Mouse (Mus musculus) G1E (cell line): ENCODE data around the gene Dnajc13. TPM values are rescaled to one million over a fixed set of nuclear protein-coding genes. Genes with fewer than 3 reads are reported as not detected.

ENCODE experiments used
- ATAC-seq: 2 replicates; pipeline ENCODE4 v1.8.0; 2016; ENCODE audit warnings: mild to moderate bottlenecking; ENCODE audit not compliant: insufficient number of reproducible peaks, poor library complexity, low FRiP score, severe bottlenecking; ENCODE audit errors: extremely low read depth
- DNase-seq: peaks from one replicate; pipeline ENCODE4 v3.0.0; 2012; ENCODE audit warnings: low spot score
- H3K27me3 ChIP-seq: 2 replicates; pipeline ENCODE4 v1.6.1; 2012; ENCODE audit warnings: mild to moderate bottlenecking, low read length, inconsistent platforms; ENCODE audit not compliant: insufficient read depth
- H3K36me3 ChIP-seq: replicated peaks from 2 replicates; pipeline ENCODE3; 2012; ENCODE audit warnings: mild to moderate bottlenecking, inconsistent platforms
- H3K4me1 ChIP-seq: 2 replicates; pipeline ENCODE4 v1.6.1; 2012; ENCODE audit warnings: low read depth, low read length, inconsistent platforms, mixed read lengths; ENCODE audit not compliant: insufficient read depth
- H3K4me3 ChIP-seq: 2 replicates; pipeline ENCODE4 v1.5.1; 2012; ENCODE audit warnings: low read depth, mild to moderate bottlenecking, inconsistent platforms, low read length, moderate library complexity, mixed read lengths
- H3K9me3 ChIP-seq: replicated peaks from 2 replicates; pipeline ENCODE4 v1.6.1; 2012; ENCODE audit warnings: inconsistent platforms
- CTCF ChIP-seq: IDR thresholded peaks from 2 replicates; pipeline ENCODE4 v1.5.1; 2012; ENCODE audit warnings: low read depth, low read length, inconsistent platforms, mixed read lengths
- GATA1 ChIP-seq: IDR thresholded peaks from 2 replicates; pipeline ENCODE4 v1.6.1; 2012; ENCODE audit warnings: borderline replicate concordance, low read length, inconsistent platforms, mixed read lengths
- GATA2 ChIP-seq: IDR thresholded peaks from 2 replicates; pipeline ENCODE4 v1.6.1; 2012; ENCODE audit warnings: low read depth, low read length, inconsistent platforms, borderline replicate concordance
- POLR2AphosphoS5 ChIP-seq: IDR thresholded peaks from 2 replicates; pipeline ENCODE4 v1.6.1; 2012; ENCODE audit warnings: low read depth, low read length, inconsistent platforms; ENCODE audit not compliant: insufficient replicate concordance
- TAL1 ChIP-seq: conservative IDR thresholded peaks from 2 replicates; pipeline ENCODE4 v1.6.1; 2012; ENCODE audit warnings: low read depth, low read length, inconsistent platforms, mixed read lengths
- polyA plus RNA-seq: library from polyadenylated mRNA; stranded (reverse); fragments of >175 nt; gene quantifications from 2 replicates; pipeline ENCODE4 v1.2.3, GENCODE M21; 2012
- total RNA-seq, 2 experiments: library from RNA; stranded (forward) in 1 of 2; stranded (reverse) in 1 of 2; fragments of 200-1000 nt in 1 of 2; fragments of >200 nt in 1 of 2; fragmentation: Nextera tagmentation in 1 of 2; gene quantifications; 2 replicates each; pipeline ENCODE4 v1.2.3; 2014 to 2017

The Dnajc13 gene
- total RNA-seq (2014; fragmentation: Nextera tagmentation) (119 and 129 TPM in 2 replicates), total RNA-seq (2017) (44.0 and 55.7 TPM in 2 replicates), polyA plus RNA-seq (62.9 and 68.3 TPM in 2 replicates)

GRCm38 (mm10) chr9:104262823-104263352 is at the start of gene Dnajc13:
TSS of gene Dnajc13 (minus strand) at chr9:104262930.
- ATAC-seq (peak; percentile 93), DNase-seq (peak; percentile 79)
- H3K4me3 ChIP-seq, result peak within 1 kb of the TSS; percentile 92
- peaks cover 16% of the 10 kb centered on the region for H3K36me3 ChIP-seq
- H3K4me1 ChIP-seq, result peaks cover 40% of the 10 kb centered on the region
- H3K27me3 ChIP-seq, result peaks cover 8% of the 10 kb centered on the region
- H3K9me3 ChIP-seq, result no peaks in the 10 kb centered on the region
- no peak for TF ChIP-seq GATA2
- TF ChIP-seq CTCF, result no peak
- TF ChIP-seq TAL1, result no peak
- no peak for TF ChIP-seq POLR2AphosphoS5
- TF ChIP-seq GATA1, result no peak

DNA sequence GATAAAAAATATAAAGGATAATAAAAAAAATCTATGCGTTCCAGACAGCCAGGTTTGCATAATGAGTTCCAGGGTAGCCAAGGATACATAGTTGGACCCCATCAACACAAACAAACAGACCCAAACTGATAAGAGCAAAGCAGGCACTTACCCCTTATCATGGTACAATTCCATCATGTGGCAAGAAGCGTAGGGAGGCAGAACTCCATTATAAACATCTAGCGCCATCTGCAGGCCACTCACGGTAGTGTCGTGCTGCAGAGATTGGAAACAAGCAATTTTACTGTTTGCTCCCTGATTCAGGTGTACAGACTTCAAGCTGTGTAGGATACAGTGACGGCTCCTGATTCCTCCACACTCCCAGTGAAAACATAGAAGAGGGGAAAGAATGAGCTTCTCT is 44.0 kb upstream of the Dnajc13 start:
- Histone ChIP-seq H3K27me3 (no peaks in the 10 kb centered on the region), H3K36me3 (no peaks in the 10 kb centered on the region), H3K4me1 (no peaks in the 10 kb centered on the region), H3K9me3 (0 out of 2 replicates have a peak, but pooled peaks cover 3% of the 10 kb centered on the region), H3K4me3 (no peak overlapping the region)
- DNase-seq, result peak; percentile 21
- no peak for TF ChIP-seq POLR2AphosphoS5
- no peak for TF ChIP-seq GATA1
- TF ChIP-seq TAL1, result no peak
- TF ChIP-seq CTCF, result peak; percentile 94
- ATAC-seq, result peak; percentile 48

GRCm38 (mm10) chr9:104305333-104306111 is 42.8 kb upstream of the Dnajc13 start:
- Histone ChIP-seq H3K4me3 (no peak overlapping the region), H3K9me3 (no peaks in the 10 kb centered on the region), H3K27me3 (no peaks in the 10 kb centered on the region), H3K36me3 (no peaks in the 10 kb centered on the region), H3K4me1 (no peaks in the 10 kb centered on the region)
- TF ChIP-seq POLR2AphosphoS5 (no peak), GATA2 (no peak), TAL1 (no peak), GATA1 (no peak), CTCF (no peak)
- no peak for ATAC-seq
- no peak for DNase-seq

- no peak for DNase-seq
- no peaks in the 10 kb centered on the region for H3K27me3 ChIP-seq
- H3K4me1 ChIP-seq, result no peaks in the 10 kb centered on the region
- no peaks in the 10 kb centered on the region for H3K9me3 ChIP-seq
- H3K36me3 ChIP-seq, result no peaks in the 10 kb centered on the region
- H3K4me3 ChIP-seq, result no peak overlapping the region
- TF ChIP-seq GATA2 (no peak), CTCF (no peak), POLR2AphosphoS5 (no peak), GATA1 (no peak), TAL1 (no peak)
- no peak for ATAC-seq
These were observed 42.1 kb upstream of the Dnajc13 start for GRCm38 (mm10) chr9:104304800-104305199.

- DNase-seq, result no peak
- TF ChIP-seq POLR2AphosphoS5, result no peak
- TF ChIP-seq GATA2, result no peak
- TF ChIP-seq GATA1, result no peak
- TF ChIP-seq CTCF, result no peak
- TF ChIP-seq TAL1, result no peak
- Histone ChIP-seq H3K27me3 (no peaks in the 10 kb centered on the region), H3K4me3 (no peak overlapping the region), H3K9me3 (no peaks in the 10 kb centered on the region), H3K36me3 (no peaks in the 10 kb centered on the region), H3K4me1 (no peaks in the 10 kb centered on the region)
- ATAC-seq, result no peak
These were observed 41.6 kb upstream of the Dnajc13 start for GRCm38 (mm10) chr9:104304376-104304775.

DNA sequence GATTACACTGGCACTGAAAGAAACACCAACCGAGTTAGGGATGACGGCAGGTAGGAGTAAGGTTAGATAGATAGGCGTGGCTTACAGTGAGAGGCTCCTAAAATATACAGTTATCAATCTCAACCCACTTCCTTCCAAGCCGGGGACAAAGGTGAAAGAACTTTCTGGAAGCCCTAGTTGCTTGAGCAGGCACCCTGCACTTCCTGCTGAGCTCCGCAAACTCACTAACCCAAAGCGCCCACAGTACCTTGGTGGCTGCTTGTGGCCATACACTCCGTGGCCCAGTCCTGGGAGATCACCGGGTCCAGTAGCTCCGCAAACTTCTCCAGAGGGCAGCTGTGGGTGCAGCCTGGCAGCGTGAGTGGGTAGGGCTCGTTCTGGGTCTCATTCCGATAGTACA is 37.8 kb upstream of the Dnajc13 start:
- ATAC-seq (no peak), DNase-seq (no peak)
- H3K4me3 ChIP-seq, result no peak overlapping the region
- no peaks in the 10 kb centered on the region for H3K27me3 ChIP-seq
- H3K36me3 ChIP-seq, result no peaks in the 10 kb centered on the region
- no peak for TF ChIP-seq POLR2AphosphoS5
- TF ChIP-seq GATA1, result no peak
- TF ChIP-seq CTCF, result no peak
- no peak for TF ChIP-seq TAL1
- TF ChIP-seq GATA2, result no peak
- H3K4me1 ChIP-seq, result no peaks in the 10 kb centered on the region
- no peaks in the 10 kb centered on the region for H3K9me3 ChIP-seq
